Mouse (Mus musculus) heart, adult 2 months (tissue): Measurements from ENCODE around the gene Lrrn2. TPM values are rescaled to one million over a fixed set of nuclear protein-coding genes. Genes with fewer than 3 reads are reported as not detected.
A peak's percentile ranks its signal among the peaks of the same experiment; 100 is the strongest.

Experiments
- DNase-seq, 2 experiments: peaks; one replicate each; pipeline ENCODE4 v3.0.0; 2021
- H3K27ac ChIP-seq: fragments of 200-600 bp; 2 replicates; pipeline ENCODE4 v1.8.1; 2022
- H3K27me3 ChIP-seq: fragments of 200-500 bp; 2 replicates; pipeline ENCODE4 v1.6.1; 2012; ENCODE audit warnings: mild to moderate bottlenecking, low read length, inconsistent platforms, mixed read lengths; ENCODE audit not compliant: control insufficient read depth, insufficient read depth
- H3K36me3 ChIP-seq: fragments of 200-500 bp; 2 replicates; pipeline ENCODE4 v1.6.1; 2012; ENCODE audit warnings: low read length, inconsistent platforms; ENCODE audit not compliant: control insufficient read depth, insufficient read depth
- H3K4me1 ChIP-seq: fragments of 200-500 bp; 2 replicates; pipeline ENCODE4 v1.6.1; 2011; ENCODE audit warnings: low read length; ENCODE audit not compliant: control insufficient read depth, insufficient read depth
- H3K4me3 ChIP-seq: fragments of 200-600 bp; 2 replicates; pipeline ENCODE4 v1.8.1; 2022
- H3K79me2 ChIP-seq: fragments of 200-500 bp; replicated peaks from 2 replicates; pipeline ENCODE4 v1.6.1; 2012; ENCODE audit warnings: mild to moderate bottlenecking, inconsistent platforms, low read length, moderate library complexity, mixed read lengths; ENCODE audit not compliant: control insufficient read depth, insufficient read depth
- H3K9ac ChIP-seq: fragments of 200-500 bp; 2 replicates; pipeline ENCODE4 v1.6.1; 2012; ENCODE audit warnings: low read depth, mild to moderate bottlenecking, control low read depth, inconsistent platforms, low read length, mixed read lengths
- CTCF ChIP-seq: fragments of 200-600 bp; IDR thresholded peaks from 2 replicates; pipeline ENCODE4 v1.8.1; 2022; ENCODE audit warnings: antibody characterized with exemption, mild to moderate bottlenecking, moderate library complexity
- EP300 ChIP-seq: fragments of 200-500 bp; IDR thresholded peaks from 2 replicates; pipeline ENCODE4 v1.6.1; 2011; ENCODE audit warnings: low read depth, low read length, control low read depth; ENCODE audit not compliant: insufficient read depth
- POLR2A ChIP-seq: fragments of 200-500 bp; IDR thresholded peaks from 2 replicates; pipeline ENCODE4 v1.6.1; 2011; ENCODE audit warnings: mild to moderate bottlenecking, low read depth, low read length, control low read depth; ENCODE audit not compliant: insufficient read depth
- WGBS: fragments of 180-500 bp; shearing (Covaris S2); methylation state at CpG from one replicate; pipeline ENCODE4 v1.1.7; 2018; 5-methylcytosine and 5-hydroxymethylcytosine counted together
- intact Hi-C: fragments of 180-260 bp; cut with DNase I; formaldehyde crosslinking; loops from one replicate; pipeline ENCODE4 v1.15.1; 2025
- polyA plus RNA-seq: library from polyadenylated mRNA; depleted of rRNA; stranded (reverse); fragments of >200 nt; gene quantifications from 2 replicates; pipeline ENCODE4 v1.2.3, GENCODE M21; 2012
- total RNA-seq, 2 experiments: library from RNA; stranded (reverse); gene quantifications; 2 replicates each; pipeline ENCODE4 v1.2.3; 2021

The Lrrn2 gene
- total and polyA plus RNA-seq, 3 experiments = 3.2 to 7.3 (median 4.2) TPM

GRCm38 (mm10) chr1:132890161-132890794 lies 10.2 kb downstream of the Lrrn2 start:
- Histone ChIP-seq H3K4me1 (peaks cover 1% of the 10 kb centered on the region; the same call in 1 of the 2 replicates), H3K79me2 (no peaks in the 10 kb centered on the region), H3K27me3 (no peaks in the 10 kb centered on the region), H3K36me3 (no peaks in the 10 kb centered on the region), H3K9ac (no peak overlapping the region), H3K27ac (no peak overlapping the region), H3K4me3 (no peak overlapping the region)
- intact Hi-C loops = no loop called here
- no peak for DNase-seq
- 80% methylated on average over 11 of the region's 11 CpGs for WGBS
- TF ChIP-seq POLR2A (no peak), EP300 (no peak), CTCF (no peak)

DNA sequence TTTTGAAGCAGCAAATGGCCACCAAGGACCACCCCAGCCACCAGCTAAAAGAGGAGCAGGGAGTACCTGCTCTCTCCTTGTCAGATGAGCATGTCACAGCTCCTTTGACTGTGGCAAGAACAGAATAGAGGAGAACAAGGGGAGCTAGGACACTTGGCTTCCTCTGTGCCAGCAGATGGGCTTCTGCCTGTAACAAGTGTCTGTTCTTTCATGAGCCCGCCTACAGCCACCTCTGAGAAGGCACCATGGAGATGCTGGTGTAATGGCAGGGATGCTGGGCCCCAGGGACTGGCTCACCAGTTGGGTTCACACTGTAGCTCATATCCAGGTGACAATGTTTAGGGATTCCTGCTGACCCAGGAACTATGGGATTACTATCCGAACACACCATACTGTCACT lies 12.0 kb downstream of the Lrrn2 start:
- H3K79me2 ChIP-seq = no peaks in the 10 kb centered on the region
- no peak for DNase-seq
- H3K36me3 ChIP-seq = no peaks in the 10 kb centered on the region
- no peak overlapping the region for H3K27ac ChIP-seq
- no peak for TF ChIP-seq CTCF
- TF ChIP-seq POLR2A = no peak
- TF ChIP-seq EP300 = no peak
- intact Hi-C loops = no loop called here
- H3K9ac ChIP-seq = no peak overlapping the region
- WGBS = 69% methylated on average over 2 of the region's 2 CpGs
- H3K4me1 ChIP-seq = peaks cover 1% of the 10 kb centered on the region; the same call in 1 of the 2 replicates
- no peak overlapping the region for H3K4me3 ChIP-seq
- no peaks in the 10 kb centered on the region for H3K27me3 ChIP-seq

DNA sequence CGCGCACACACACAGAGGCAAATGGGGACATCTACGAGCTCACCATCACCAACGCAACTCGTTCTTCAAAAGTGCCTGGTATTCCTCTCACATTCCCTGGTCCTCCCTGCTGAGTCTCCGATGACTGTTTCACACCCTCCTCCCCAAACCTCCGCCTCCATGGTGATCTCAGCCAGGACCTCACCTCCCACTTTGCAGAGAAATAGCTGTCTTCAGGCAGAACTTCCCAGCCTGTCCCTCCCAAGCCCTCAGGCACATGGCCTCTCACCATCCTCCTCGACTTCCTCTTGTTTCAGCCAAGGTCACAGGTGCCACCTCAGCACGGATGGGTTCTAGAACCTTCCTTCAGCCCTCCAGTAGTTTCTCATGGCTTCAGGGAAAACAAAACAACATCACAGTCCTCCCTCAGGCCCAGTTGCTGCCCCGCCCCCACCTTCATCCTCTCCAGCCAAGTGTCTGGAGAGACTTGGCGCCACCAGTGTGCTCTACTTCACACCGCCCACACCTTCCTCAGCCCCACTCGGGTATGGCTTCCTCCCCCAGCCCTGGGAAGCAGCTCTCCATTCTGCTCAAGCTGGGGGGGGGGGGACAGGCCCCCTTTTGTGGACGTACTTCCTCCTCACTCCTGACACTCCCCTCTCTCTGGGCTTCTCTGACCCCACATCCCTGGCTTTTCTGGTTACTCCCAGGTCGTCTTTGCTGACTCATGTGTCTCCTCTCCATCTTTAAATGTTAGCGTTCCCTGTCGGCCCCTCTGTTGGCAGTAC lies 13.4 kb downstream of the Lrrn2 start:
- intact Hi-C loops = no loop called here
- no peak overlapping the region for H3K27ac ChIP-seq
- peak; percentile 32 to 36 for DNase-seq

GRCm38 (mm10) chr1:132899029-132899428 lies 19.0 kb downstream of the Lrrn2 start:
- Histone ChIP-seq H3K4me1 (no peaks in the 10 kb centered on the region), H3K27ac (no peak overlapping the region), H3K4me3 (no peak overlapping the region), H3K36me3 (no peaks in the 10 kb centered on the region), H3K79me2 (no peaks in the 10 kb centered on the region), H3K9ac (no peak overlapping the region), H3K27me3 (no peaks in the 10 kb centered on the region)
- DNase-seq = no peak
- TF ChIP-seq POLR2A (no peak), CTCF (no peak), EP300 (no peak)
- WGBS = 89% methylated on average over 6 of the region's 6 CpGs
- intact Hi-C loops = no loop called here

More for the DNA sequence above, 13.4 kb downstream of the Lrrn2 start:
- TF ChIP-seq POLR2A (no peak), CTCF (no peak), EP300 (no peak)
- H3K27me3 ChIP-seq = no peaks in the 10 kb centered on the region
- no peak overlapping the region for H3K4me3 ChIP-seq
- H3K79me2 ChIP-seq = no peaks in the 10 kb centered on the region
- H3K4me1 ChIP-seq = peaks cover 1% of the 10 kb centered on the region; the same call in 1 of the 2 replicates
- H3K36me3 ChIP-seq = no peaks in the 10 kb centered on the region
- H3K9ac ChIP-seq = no peak overlapping the region
- WGBS = 43% methylated on average over 17 of the region's 17 CpGs

- intact Hi-C loops = no loop called here
- 87% methylated on average over 7 of the region's 7 CpGs for WGBS
Observed at GRCm38 (mm10) chr1:132899626-132900025, 19.6 kb downstream of the Lrrn2 start.

DNA sequence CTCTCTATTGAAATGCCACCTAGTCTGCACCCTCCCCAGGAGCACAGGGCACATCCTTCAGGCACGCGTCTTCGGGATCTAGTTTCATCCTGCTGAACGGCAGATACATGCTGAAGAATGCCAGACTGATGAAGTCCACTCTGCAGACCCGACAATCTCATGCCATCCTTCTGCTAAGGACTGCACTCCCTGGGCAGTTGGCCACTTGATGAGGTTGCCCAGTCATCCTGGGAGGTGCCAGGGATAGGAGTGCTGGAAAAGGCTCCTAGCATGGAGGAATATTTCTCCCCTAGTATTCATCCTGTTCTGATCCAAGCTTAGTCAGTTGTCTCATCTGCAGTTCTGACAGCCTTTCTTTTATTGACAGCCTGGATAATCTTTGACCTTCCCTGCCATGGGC lies 20.9 kb downstream of the Lrrn2 start:
- TF ChIP-seq POLR2A (no peak), CTCF (no peak), EP300 (no peak)
- intact Hi-C loops = no loop called here
- Histone ChIP-seq H3K4me3 (no peak overlapping the region), H3K4me1 (no peaks in the 10 kb centered on the region), H3K27ac (no peak overlapping the region), H3K27me3 (no peaks in the 10 kb centered on the region), H3K36me3 (no peaks in the 10 kb centered on the region), H3K9ac (no peak overlapping the region), H3K79me2 (no peaks in the 10 kb centered on the region)
- DNase-seq = no peak
- WGBS = 87% methylated on average over 5 of the region's 5 CpGs

More at GRCm38 (mm10) chr1:132899626-132900025, 19.6 kb downstream of the Lrrn2 start:
- no peak overlapping the region for H3K27ac ChIP-seq
- H3K36me3 ChIP-seq = no peaks in the 10 kb centered on the region
- no peak overlapping the region for H3K9ac ChIP-seq
- DNase-seq = no peak
- H3K27me3 ChIP-seq = no peaks in the 10 kb centered on the region
- no peaks in the 10 kb centered on the region for H3K4me1 ChIP-seq
- H3K79me2 ChIP-seq = no peaks in the 10 kb centered on the region
- H3K4me3 ChIP-seq = no peak overlapping the region
- TF ChIP-seq CTCF (no peak), POLR2A (no peak)
